Mouse (Mus musculus) liver, postnatal 0 days (tissue): ENCODE measurements around the gene Plcb4. TPM values are rescaled to one million over a fixed set of nuclear protein-coding genes. Genes with fewer than 3 reads are reported as not detected.

Experiments used
- ATAC-seq: fragments of 200-750 bp; cut with Nextera tagmentation; 2 replicates; pipeline ENCODE4 v1.8.0; 2017; ENCODE audit warnings: mild to moderate bottlenecking, moderate library complexity
- DNase-seq: peaks from one replicate; pipeline ENCODE4 v3.0.0-alpha.2; 2016
- H3K27ac ChIP-seq: fragments of 300-500 bp; sonication (generic); 2 replicates; pipeline ENCODE4 v1.5.1; 2014; ENCODE audit warnings: antibody characterized with exemption, moderate library complexity, mild to moderate bottlenecking, low read depth
- H3K27me3 ChIP-seq: fragments of 300-500 bp; sonication (generic); 2 replicates; pipeline ENCODE4 v1.6.1; 2014; ENCODE audit warnings: low read length, control low read depth, mixed read lengths; ENCODE audit not compliant: insufficient read depth
- H3K36me3 ChIP-seq: fragments of 300-500 bp; sonication (generic); replicated peaks from 2 replicates; pipeline ENCODE4 v1.6.1; 2014; ENCODE audit warnings: mild to moderate bottlenecking, control low read depth, low read length, moderate library complexity, mixed read lengths; ENCODE audit not compliant: insufficient read depth
- H3K4me1 ChIP-seq: fragments of 300-500 bp; sonication (generic); 2 replicates; pipeline ENCODE4 v1.6.1; 2014; ENCODE audit warnings: antibody characterized with exemption, mild to moderate bottlenecking, control low read depth; ENCODE audit not compliant: insufficient read depth
- H3K4me2 ChIP-seq: fragments of 300-500 bp; sonication (generic); 2 replicates; pipeline ENCODE4 v1.6.1; 2014; ENCODE audit warnings: low read depth, mild to moderate bottlenecking, low read length, moderate library complexity, mixed read lengths
- H3K4me3 ChIP-seq: fragments of 300-500 bp; sonication (generic); 2 replicates; pipeline ENCODE4 v1.5.1; 2014; ENCODE audit warnings: low read depth, low read length
- H3K9ac ChIP-seq: fragments of 300-500 bp; sonication (generic); replicated peaks from 2 replicates; pipeline ENCODE4 v1.6.1; 2014; ENCODE audit warnings: mild to moderate bottlenecking, moderate library complexity
- H3K9me3 ChIP-seq: fragments of 300-500 bp; sonication (generic); 2 replicates; pipeline ENCODE4 v1.6.1; 2016; ENCODE audit warnings: mild to moderate bottlenecking, control low read depth, low read length, mixed read lengths
- CTCF ChIP-seq: sonication (generic); IDR thresholded peaks from 2 replicates; pipeline ENCODE4 v1.5.1; 2016; ENCODE audit warnings: antibody characterized with exemption, low read depth
- EP300 ChIP-seq: IDR thresholded peaks from 2 replicates; pipeline ENCODE4 v1.6.1; 2016; ENCODE audit warnings: antibody characterized with exemption, low read depth, mild to moderate bottlenecking
- WGBS: fragments of 180-500 bp; shearing (Covaris S2); extraction: QIAGEN DNeasy Blood & Tissue Kit; methylation state at CpG from one replicate; pipeline ENCODE4 v1.1.7; 2014; ENCODE audit not compliant: insufficient replicate concordance; 5-methylcytosine and 5-hydroxymethylcytosine counted together
- polyA plus RNA-seq: library from polyadenylated mRNA; unstranded; fragments of >200 nt; fragmentation: Nextera tagmentation; extraction: Ambion mirVana; gene quantifications from 2 replicates; pipeline ENCODE4 v1.2.1, GENCODE M21; 2015

The Plcb4 gene
- polyA plus RNA-seq, 1 experiment from 2014 or later, result 2.8 TPM

- H3K4me1 ChIP-seq, result peaks cover 21% of the 10 kb centered on the region
- no peaks in the 10 kb centered on the region for H3K9me3 ChIP-seq
- H3K36me3 ChIP-seq, result no peaks in the 10 kb centered on the region
- TF ChIP-seq CTCF (no peak), EP300 (no peak)
- DNase-seq (no peak), ATAC-seq (no peak)
- H3K4me3 ChIP-seq, result no peak overlapping the region
- no peak overlapping the region for H3K4me2 ChIP-seq
- no peak overlapping the region for H3K9ac ChIP-seq
- no peak overlapping the region for H3K27ac ChIP-seq
- 82% methylated on average over 1 of the region's 1 CpGs for WGBS
- H3K27me3 ChIP-seq, result no peaks in the 10 kb centered on the region
These were observed 164.9 kb downstream of the Plcb4 start for GRCm38 (mm10) chr2:135823690-135824089.

- 89% methylated on average over 1 of the region's 1 CpGs for WGBS
These were observed 165.9 kb downstream of the Plcb4 start for GRCm38 (mm10) chr2:135824757-135825156.

GRCm38 (mm10) chr2:135825645-135826044, 166.8 kb downstream of the Plcb4 start:
- TF ChIP-seq EP300 (no peak), CTCF (no peak)
- Histone ChIP-seq H3K4me1 (peaks cover 16% of the 10 kb centered on the region), H3K36me3 (no peaks in the 10 kb centered on the region), H3K4me3 (no peak overlapping the region), H3K27me3 (no peaks in the 10 kb centered on the region), H3K9ac (no peak overlapping the region), H3K4me2 (no peak overlapping the region), H3K9me3 (no peaks in the 10 kb centered on the region), H3K27ac (no peak overlapping the region)
- ATAC-seq (no peak), DNase-seq (no peak)
- 83% methylated on average over 2 of the region's 2 CpGs for WGBS

More at GRCm38 (mm10) chr2:135824757-135825156, 165.9 kb downstream of the Plcb4 start:
- Histone ChIP-seq H3K36me3 (no peaks in the 10 kb centered on the region), H3K9ac (no peak overlapping the region), H3K9me3 (no peaks in the 10 kb centered on the region), H3K27me3 (no peaks in the 10 kb centered on the region), H3K4me2 (no peak overlapping the region), H3K27ac (no peak overlapping the region), H3K4me3 (no peak overlapping the region), H3K4me1 (peaks cover 21% of the 10 kb centered on the region)
- no peak for ATAC-seq
- no peak for DNase-seq
- no peak for TF ChIP-seq CTCF
- TF ChIP-seq EP300, result no peak

- Histone ChIP-seq H3K4me3 (no peak overlapping the region), H3K4me2 (no peak overlapping the region), H3K9ac (no peak overlapping the region), H3K27me3 (no peaks in the 10 kb centered on the region), H3K27ac (no peak overlapping the region), H3K36me3 (no peaks in the 10 kb centered on the region), H3K4me1 (peaks cover 14% of the 10 kb centered on the region; the same call in 1 of the 2 replicates), H3K9me3 (no peaks in the 10 kb centered on the region)
- WGBS, result 55% methylated on average over 3 of the region's 3 CpGs
- ATAC-seq (no peak), DNase-seq (no peak)
- TF ChIP-seq CTCF (no peak), EP300 (no peak)
These were observed 168.0 kb downstream of the Plcb4 start for GRCm38 (mm10) chr2:135826616-135827360.

GRCm38 (mm10) chr2:135828446-135828845, 169.6 kb downstream of the Plcb4 start:
- no peaks in the 10 kb centered on the region for H3K27me3 ChIP-seq
- no peak overlapping the region for H3K4me3 ChIP-seq
- H3K9me3 ChIP-seq, result no peaks in the 10 kb centered on the region
- WGBS, result 48% methylated on average over 2 of the region's 2 CpGs
- H3K36me3 ChIP-seq, result no peaks in the 10 kb centered on the region
- H3K4me1 ChIP-seq, result peaks cover 14% of the 10 kb centered on the region; the same call in 1 of the 2 replicates
- ATAC-seq (no peak), DNase-seq (no peak)
- TF ChIP-seq CTCF, result no peak
- no peak overlapping the region for H3K9ac ChIP-seq
- no peak overlapping the region for H3K27ac ChIP-seq
- H3K4me2 ChIP-seq, result no peak overlapping the region

- no peak overlapping the region for H3K9ac ChIP-seq
- H3K27me3 ChIP-seq, result no peaks in the 10 kb centered on the region
- 80% methylated on average over 3 of the region's 3 CpGs for WGBS
- H3K9me3 ChIP-seq, result no peaks in the 10 kb centered on the region
- H3K4me3 ChIP-seq, result no peak overlapping the region
- ATAC-seq (no peak), DNase-seq (no peak)
- 0 out of 2 replicates have a peak, but pooled peaks cover 2% of the 10 kb centered on the region for H3K4me1 ChIP-seq
- H3K27ac ChIP-seq, result no peak overlapping the region
- no peak overlapping the region for H3K4me2 ChIP-seq
- TF ChIP-seq EP300 (no peak), CTCF (no peak)
- no peaks in the 10 kb centered on the region for H3K36me3 ChIP-seq
These were observed 174.9 kb downstream of the Plcb4 start for GRCm38 (mm10) chr2:135833743-135834142.
